Mouse (Mus musculus) bone marrow macrophage, adult 2 months (primary cell): ENCODE measurements around the gene Stub1.

ENCODE experiments used
- CTCF ChIP-seq: IDR thresholded peaks from 2 replicates; pipeline ENCODE4 v1.5.1; 2012; ENCODE audit warnings: low read depth, mild to moderate bottlenecking, low read length, moderate library complexity
- POLR2A ChIP-seq: IDR thresholded peaks from 2 replicates; pipeline ENCODE4 v1.6.1; 2012; ENCODE audit warnings: mild to moderate bottlenecking, low read depth, low read length, borderline replicate concordance

GRCm38 (mm10) chr17:25881691-25882090 is 48.5 kb upstream of the Stub1 start:
- no peak for TF ChIP-seq POLR2A
- no peak for TF ChIP-seq CTCF
